ENCODE assay signal across 19 mouse cellular contexts in the genomic region with DNA sequence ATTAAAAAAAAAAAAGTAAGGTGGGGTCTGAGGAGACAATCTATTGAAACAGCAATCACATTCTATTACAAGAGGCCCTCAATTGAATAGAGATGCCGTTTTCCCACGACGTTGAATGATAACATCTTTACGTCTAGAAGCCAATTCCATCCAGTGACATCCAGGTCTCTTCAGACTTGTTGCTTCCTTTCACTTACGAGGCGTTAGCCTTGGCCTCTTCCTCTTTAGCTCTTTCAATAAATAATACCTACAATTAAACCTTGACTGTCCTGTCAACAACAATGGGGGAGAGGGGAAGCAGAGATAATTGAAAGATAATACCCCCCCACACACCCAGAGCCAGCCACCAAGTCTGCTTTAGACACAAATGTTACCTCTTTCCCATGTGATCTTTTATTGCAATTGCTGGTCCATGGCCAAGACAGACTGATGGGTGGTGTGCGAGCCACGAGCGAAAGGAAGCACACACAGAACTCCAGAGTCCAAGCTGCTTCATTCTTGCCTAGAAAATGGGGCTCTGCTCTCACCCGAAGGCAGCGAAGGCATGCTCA. TPM values are rescaled to one million over a fixed set of nuclear protein-coding genes. Genes with fewer than 3 reads are reported as not detected.
A peak's percentile ranks its signal among the peaks of the same experiment; 100 is the strongest.
DNase-seq lines count a peak whose midpoint lies in the region; ATAC-seq lines count a peak whose summit lies in the region.
"Had no signal": no experiment of that assay in that cellular context is flagged by ENCODE, and none has a peak within 500 bp of the region (broad histone marks: within the 10 kb centered on the region; RNA-seq: fewer than 3 reads in every experiment).

No protein-coding gene starts in this region.

- no peaks in the 10 kb centered on the region for H3K27me3 ChIP-seq in intestine, embryonic 14.5 days (replicated peaks; ENCODE audit: control insufficient read depth, insufficient read depth, low read length)
- no peaks in the 10 kb centered on the region for H3K27me3 ChIP-seq in intestine, embryonic 15.5 days (replicated peaks)
- H3K27me3 ChIP-seq in lung, embryonic 15.5 days, result no peaks in the 10 kb centered on the region; the same call in 1 of the 2 replicates
- H3K27me3 ChIP-seq: embryonic facial prominence, embryonic 12.5 days; forebrain, embryonic 15.5 days; heart, embryonic 13.5 days had no signal

- 82% methylated on average over 11 of the region's 11 CpGs for WGBS in intestine, embryonic 14.5 days
- WGBS in intestine, embryonic 15.5 days, result 75% methylated on average over 11 of the region's 11 CpGs
- 68% methylated on average over 11 of the region's 11 CpGs for WGBS in lung, embryonic 15.5 days

- no peak overlapping the region for H3K9ac ChIP-seq in intestine, embryonic 14.5 days (ENCODE audit: low read length)
- no peak overlapping the region for H3K9ac ChIP-seq in intestine, embryonic 15.5 days
- no peak overlapping the region for H3K9ac ChIP-seq in lung, embryonic 15.5 days
- H3K9ac ChIP-seq: embryonic facial prominence, embryonic 12.5 days; forebrain, embryonic 15.5 days; heart, embryonic 13.5 days; hindbrain, embryonic 13.5 days had no signal

- H3K4me1 ChIP-seq in intestine, embryonic 14.5 days (replicated peaks; ENCODE audit: control insufficient read depth, insufficient read depth, low read length), result peaks cover 19% of the 10 kb centered on the region
- peaks cover 4% of the 10 kb centered on the region; the same call in 1 of the 2 replicates for H3K4me1 ChIP-seq in intestine, embryonic 15.5 days (replicated peaks)
- peaks cover 15% of the 10 kb centered on the region for H3K4me1 ChIP-seq in lung, embryonic 15.5 days
- peaks cover 12% of the 10 kb centered on the region for H3K4me1 ChIP-seq in brown adipose tissue, adult 24 weeks (ENCODE audit: control insufficient read depth, insufficient read depth, insufficient read length, low read length)
- H3K4me1 ChIP-seq: embryonic facial prominence, embryonic 12.5 days; forebrain, embryonic 15.5 days had no signal

- H3K4me2 ChIP-seq in intestine, embryonic 14.5 days (ENCODE audit: low read length), result no peak overlapping the region
- H3K4me2 ChIP-seq in intestine, embryonic 15.5 days (replicated peaks), result no peak overlapping the region
- H3K4me2 ChIP-seq in lung, embryonic 15.5 days, result no peak overlapping the region
- H3K4me2 ChIP-seq: embryonic facial prominence, embryonic 12.5 days; forebrain, embryonic 15.5 days; heart, embryonic 13.5 days; hindbrain, embryonic 13.5 days had no signal

- peak overlapping the region; percentile 86; the same call in 1 of the 2 replicates for H3K27ac ChIP-seq in intestine, embryonic 14.5 days (ENCODE audit: low read depth)
- no peak overlapping the region for H3K27ac ChIP-seq in intestine, embryonic 15.5 days
- H3K27ac ChIP-seq in lung, embryonic 15.5 days, result peak overlapping the region; percentile 82
- peak overlapping the region; percentile 26; the same call in 1 of the 2 replicates for H3K27ac ChIP-seq in brown adipose tissue, adult 24 weeks (replicated peaks; ENCODE audit: low read depth, low read length)
- H3K27ac ChIP-seq: embryonic facial prominence, embryonic 12.5 days; forebrain, embryonic 15.5 days; hindbrain, embryonic 13.5 days; hindbrain, postnatal 0 days had no signal

- no peak overlapping the region for H3K4me3 ChIP-seq in intestine, embryonic 14.5 days (ENCODE audit: low read depth, low read length)
- H3K4me3 ChIP-seq in intestine, embryonic 15.5 days (replicated peaks), result no peak overlapping the region
- no peak overlapping the region for H3K4me3 ChIP-seq in lung, embryonic 15.5 days
- H3K4me3 ChIP-seq in brown adipose tissue, adult 24 weeks (ENCODE audit: insufficient read depth, low read depth, low read length), result no peak overlapping the region
- H3K4me3 ChIP-seq: embryonic facial prominence, embryonic 12.5 days; forebrain, embryonic 15.5 days; heart, embryonic 13.5 days; hindbrain, embryonic 13.5 days had no signal

- no peak for ATAC-seq in intestine, embryonic 14.5 days (replicated peaks; ENCODE audit: low FRiP score, low TSS enrichment, low read depth)
- no peak for ATAC-seq in intestine, embryonic 15.5 days
- no peak for ATAC-seq in lung, embryonic 15.5 days (ENCODE audit: borderline replicate concordance, extremely low read depth, low FRiP score, low TSS enrichment)
- ATAC-seq: forebrain, embryonic 15.5 days; hindbrain, postnatal 0 days had no signal

- H3K36me3 ChIP-seq in intestine, embryonic 14.5 days (ENCODE audit: control insufficient read depth, insufficient read depth, low read length), result no peaks in the 10 kb centered on the region
- no peaks in the 10 kb centered on the region for H3K36me3 ChIP-seq in intestine, embryonic 15.5 days
- no peaks in the 10 kb centered on the region for H3K36me3 ChIP-seq in lung, embryonic 15.5 days
- H3K36me3 ChIP-seq: embryonic facial prominence, embryonic 12.5 days; forebrain, embryonic 15.5 days; heart, embryonic 13.5 days; hindbrain, embryonic 13.5 days had no signal

- H3K9me3 ChIP-seq in intestine, embryonic 14.5 days (ENCODE audit: control insufficient read depth, low read length), result no peaks in the 10 kb centered on the region
- no peaks in the 10 kb centered on the region for H3K9me3 ChIP-seq in intestine, embryonic 15.5 days
- H3K9me3 ChIP-seq in lung, embryonic 15.5 days, result no peaks in the 10 kb centered on the region
- H3K9me3 ChIP-seq: embryonic facial prominence, embryonic 12.5 days; forebrain, embryonic 15.5 days; heart, embryonic 13.5 days had no signal

- DNase-seq in intestine, embryonic 14.5 days (ENCODE audit: low spot score), result no peak
- DNase-seq in lung, adult 18-20 months, result no peak
- DNase-seq in lung, postnatal 36 days, result peak; percentile 29
- no peak for DNase-seq in adrenal gland, postnatal 25 days
- DNase-seq: adrenal gland, adult 2 months; adrenal gland, postnatal 36 days; cerebellum, adult 11 months; cerebellum, adult 8-10 months; cerebellum, postnatal 25 days; gastrocnemius, postnatal 36 days; heart, postnatal 10 days had no signal

RNA-seq across cellular contexts. Expression of gene Hlx, which starts 17.8 kb away (rescaled TPM):
- 49.3 and 53.4 TPM in 2 replicates for polyA plus RNA-seq in intestine, embryonic 14.5 days (2014; fragmentation: Nextera tagmentation; extraction: Ambion mirVana)
- 46.6 and 52.3 TPM in 2 replicates for polyA plus RNA-seq in intestine, embryonic 15.5 days (2015; fragmentation: Nextera tagmentation; extraction: Ambion mirVana)
- polyA plus RNA-seq in lung, embryonic 15.5 days (2015; fragmentation: Nextera tagmentation; extraction: Ambion mirVana), result 32.5 and 34.1 TPM in 2 replicates
- 11.3 and 15.9 TPM in 2 replicates for polyA plus RNA-seq in brown adipose tissue, adult 24 weeks (2012; ENCODE audit: insufficient read depth, insufficient read length, missing spikeins)
- total RNA-seq in adrenal gland, postnatal 25 days (2021), result 10.6 and 12.8 TPM in 2 replicates
